Mouse (Mus musculus): ENCODE data around the gene Cep112. TPM values are rescaled to one million over a fixed set of nuclear protein-coding genes. Genes with fewer than 3 reads are reported as not detected.

Cep112 gene
- total RNA-seq, 2 experiments from 2014 or later, result 3.9 to 5.9 TPM

DNA sequence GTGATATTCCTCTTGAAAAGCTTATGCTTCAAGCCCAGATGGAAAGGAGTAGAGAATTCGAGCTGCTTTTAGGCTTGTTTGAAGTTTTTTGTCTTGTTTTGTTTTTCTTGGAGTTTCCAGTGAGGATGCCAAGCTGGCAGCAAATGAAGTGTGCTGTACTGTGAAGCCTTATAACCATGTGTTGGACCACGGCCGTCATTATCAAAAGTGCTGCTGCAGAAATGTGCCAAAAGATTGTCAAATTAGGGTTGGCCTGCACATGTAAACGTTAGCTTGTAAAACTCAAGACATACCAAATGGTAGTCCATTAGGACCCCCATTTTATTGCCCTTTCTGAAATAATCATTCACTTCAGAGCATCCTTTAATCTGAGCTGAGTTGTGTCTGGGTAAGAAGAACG, 137.1 kb downstream of the Cep112 start:
- intact Hi-C loops (cut with DNase I; ENCODE audit: low total_unique reads), result no loop called here
- DNase-seq, result no peak

DNA sequence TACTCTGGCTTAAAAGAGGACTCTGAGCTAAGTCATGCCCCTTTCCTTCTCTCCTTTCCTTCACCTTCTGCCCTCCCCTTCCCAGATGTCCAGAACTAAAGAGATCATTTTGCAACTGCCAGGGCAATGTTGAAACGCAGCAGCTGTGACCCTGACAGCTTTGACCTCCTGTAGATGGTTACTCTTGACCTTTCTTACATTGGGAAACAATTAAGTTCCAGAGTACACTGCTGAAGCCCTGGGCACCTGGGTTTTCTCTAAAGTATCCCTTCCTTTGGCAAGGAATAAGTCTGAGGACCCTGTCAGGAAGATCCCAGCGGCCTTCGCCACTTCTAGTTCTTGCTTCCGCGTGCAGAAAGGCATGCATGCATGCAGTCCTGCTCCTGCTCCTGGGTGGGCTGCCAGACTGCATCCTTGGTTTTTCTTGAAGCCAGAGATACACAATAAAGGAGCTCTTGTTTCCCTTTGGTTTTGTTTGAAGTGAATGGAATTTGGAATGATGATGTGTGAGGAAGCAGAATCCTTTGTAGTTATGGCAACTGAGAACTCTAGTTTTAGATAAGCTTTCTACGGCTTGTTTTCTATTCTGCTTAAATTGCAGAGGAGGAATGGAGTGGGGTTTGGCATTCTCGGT, 161.7 kb downstream of the Cep112 start:
- no peak for DNase-seq
- intact Hi-C loops (cut with DNase I; ENCODE audit: low total_unique reads), result no loop called here

DNA sequence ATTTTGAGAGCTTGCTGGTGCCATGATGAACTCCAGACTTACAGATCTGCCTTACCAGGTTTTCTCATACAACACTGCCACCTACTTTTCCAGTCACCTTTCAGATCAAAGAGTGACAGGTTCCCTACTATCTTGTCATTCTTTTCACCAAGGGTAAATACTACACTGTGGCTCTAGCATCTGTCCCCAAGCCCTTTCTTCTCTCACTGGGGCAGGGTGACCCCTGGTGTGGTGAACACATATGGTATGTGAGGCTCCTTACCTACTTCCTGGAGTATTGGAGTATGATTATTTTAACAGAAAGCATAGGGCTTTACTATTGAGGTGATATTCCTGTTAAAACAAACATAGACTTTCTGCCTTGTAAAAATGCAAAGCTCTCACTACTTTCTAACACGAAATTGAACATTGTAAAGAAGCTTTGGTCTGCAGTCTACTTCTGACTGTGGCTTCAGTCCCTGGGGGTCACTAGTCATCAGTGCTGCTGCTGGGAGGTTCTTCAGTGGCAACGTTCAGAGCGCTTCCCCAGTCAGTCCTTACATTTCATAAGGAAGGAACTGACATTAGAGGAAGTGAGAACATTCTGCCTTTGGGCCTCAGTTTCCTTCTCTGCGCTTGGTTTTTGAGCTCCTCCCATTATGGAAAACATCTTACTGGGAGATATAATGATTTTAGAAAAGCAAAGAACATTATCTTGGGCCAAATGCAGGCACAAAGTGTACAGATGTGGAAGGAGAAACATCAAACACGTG, 168.4 kb downstream of the Cep112 start:
- intact Hi-C loops (cut with DNase I; ENCODE audit: low total_unique reads), result no loop called here
- no peak for DNase-seq

DNA sequence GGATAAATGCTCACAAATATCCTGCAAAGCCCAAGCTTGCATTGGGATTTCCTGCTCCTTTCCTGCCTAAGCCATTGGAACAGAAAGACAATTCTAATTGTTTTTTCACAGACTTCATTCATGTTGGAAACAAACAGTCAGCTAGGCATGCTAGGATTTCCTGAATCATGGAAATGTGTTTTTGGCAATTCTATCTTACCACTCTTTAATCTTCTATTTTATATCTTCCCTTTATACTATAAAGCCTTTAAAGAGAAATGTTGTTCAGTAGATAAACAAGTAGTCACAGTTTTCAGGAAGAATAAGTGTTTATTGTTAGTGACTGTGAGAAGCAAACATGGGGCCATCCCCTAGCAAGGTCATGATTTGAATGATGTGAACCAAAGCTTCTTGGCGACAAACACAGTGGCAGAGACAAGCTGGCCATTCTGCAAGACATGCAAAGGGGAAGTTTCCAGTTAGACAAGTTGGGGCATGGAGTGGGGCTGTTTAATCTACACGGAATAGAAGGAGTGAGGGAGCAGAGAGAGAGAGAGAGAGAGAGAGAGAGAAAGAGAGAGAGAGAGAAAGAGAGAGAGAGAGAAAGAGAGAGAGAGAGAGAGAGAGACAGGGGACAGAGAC, 169.1 kb downstream of the Cep112 start:
- no peak for DNase-seq
- intact Hi-C loops (cut with DNase I; ENCODE audit: low total_unique reads), result no loop called here

DNA sequence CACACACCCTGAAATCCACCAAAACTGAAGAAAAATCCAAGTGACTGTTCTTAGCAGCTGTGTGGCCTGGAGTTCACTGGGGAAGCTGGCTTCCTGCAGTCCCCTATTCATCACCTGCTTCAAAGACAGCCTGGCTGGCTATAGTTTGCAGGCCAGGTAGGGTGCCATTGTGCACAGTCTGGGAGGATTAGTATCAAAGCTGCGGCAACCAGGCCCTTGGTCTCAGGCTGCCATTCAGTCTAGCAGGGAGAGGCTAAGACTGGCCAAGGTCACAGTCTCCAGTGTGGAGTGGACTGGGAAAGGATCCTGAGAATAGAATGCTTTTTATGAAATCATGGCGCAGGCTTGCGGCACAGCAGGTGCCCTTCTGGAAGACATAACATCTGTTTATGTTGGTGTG, 180.3 kb downstream of the Cep112 start:
- intact Hi-C loops (cut with DNase I; ENCODE audit: low total_unique reads), result no loop called here
- DNase-seq, result no peak

DNA sequence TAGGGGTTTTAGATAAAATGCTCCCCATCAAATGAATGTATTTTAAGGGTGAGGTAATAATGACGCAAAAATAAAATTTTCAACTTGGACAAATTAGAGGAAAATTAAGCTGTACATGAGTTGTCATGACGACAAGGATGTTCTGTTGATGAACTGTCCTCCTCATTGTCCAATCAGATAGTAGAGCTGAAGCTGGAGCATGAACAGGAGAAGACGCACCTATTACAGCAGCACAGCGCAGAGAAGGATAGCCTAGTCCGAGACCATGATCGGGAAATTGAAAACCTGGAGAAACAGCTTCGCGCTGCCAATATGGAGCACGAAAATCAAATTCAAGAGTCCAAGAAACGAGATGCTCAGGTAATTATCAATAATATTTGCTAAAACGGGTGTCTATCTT, 181.0 kb downstream of the Cep112 start:
- DNase-seq, result no peak
- intact Hi-C loops (cut with DNase I; ENCODE audit: low total_unique reads), result no loop called here

DNA sequence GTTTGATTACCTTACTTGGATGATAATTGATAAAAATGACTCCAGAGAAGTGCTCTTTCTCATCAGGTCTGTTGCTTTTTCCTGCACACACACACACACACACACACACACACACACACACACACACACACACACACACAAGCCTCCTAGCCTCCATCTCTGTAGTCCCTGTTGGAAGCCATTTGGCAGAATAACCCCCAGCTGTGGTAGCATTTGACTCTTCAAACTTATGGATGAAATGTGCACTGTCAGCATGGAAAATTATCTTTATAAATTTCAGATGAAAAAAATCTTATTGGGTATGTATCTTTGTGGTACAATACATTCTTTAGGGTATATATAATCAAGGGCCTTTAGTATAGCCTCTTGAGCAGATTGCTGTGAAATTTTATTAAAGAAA, 181.8 kb downstream of the Cep112 start:
- intact Hi-C loops (cut with DNase I; ENCODE audit: low total_unique reads), result no loop called here
- no peak for DNase-seq

DNA sequence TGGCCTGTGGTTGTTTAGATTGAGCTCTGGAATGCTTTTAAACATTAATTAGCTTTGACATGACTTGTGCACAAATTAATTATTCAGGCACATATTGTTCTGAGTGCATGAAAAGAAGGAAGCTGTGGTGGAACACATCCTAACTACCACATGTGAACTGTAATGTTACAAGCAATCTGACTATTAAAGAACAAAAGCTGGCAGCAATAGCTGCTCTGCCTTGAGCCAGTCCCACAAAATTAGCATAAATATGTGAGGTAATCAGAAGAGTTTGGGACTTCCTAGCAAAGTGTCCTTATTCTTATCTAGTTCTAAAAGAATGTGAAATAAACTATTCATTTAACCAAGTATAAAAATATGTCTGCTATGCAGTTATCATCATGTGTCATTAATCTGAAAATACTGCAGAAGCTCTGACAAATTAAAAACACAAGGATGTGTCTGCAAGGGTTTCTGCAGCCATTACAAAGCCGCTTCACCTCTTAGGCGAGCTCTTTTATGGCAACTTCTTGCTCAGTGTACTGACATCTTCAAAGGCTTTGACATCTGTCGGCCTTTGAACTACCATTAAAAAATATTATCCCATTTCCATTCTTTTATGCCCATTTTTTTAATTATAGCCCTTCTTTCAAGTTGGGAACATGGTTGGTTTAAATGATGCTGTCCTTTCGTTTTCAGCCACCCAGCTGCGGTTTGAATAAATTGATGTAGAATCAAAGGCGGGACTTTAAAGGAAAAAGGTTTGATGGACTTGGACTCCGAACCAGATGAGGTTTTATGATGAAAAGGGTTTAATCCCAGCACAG, 195.8 kb downstream of the Cep112 start:
- no peak for DNase-seq
- intact Hi-C loops (cut with DNase I; ENCODE audit: low total_unique reads), result no loop called here

DNA sequence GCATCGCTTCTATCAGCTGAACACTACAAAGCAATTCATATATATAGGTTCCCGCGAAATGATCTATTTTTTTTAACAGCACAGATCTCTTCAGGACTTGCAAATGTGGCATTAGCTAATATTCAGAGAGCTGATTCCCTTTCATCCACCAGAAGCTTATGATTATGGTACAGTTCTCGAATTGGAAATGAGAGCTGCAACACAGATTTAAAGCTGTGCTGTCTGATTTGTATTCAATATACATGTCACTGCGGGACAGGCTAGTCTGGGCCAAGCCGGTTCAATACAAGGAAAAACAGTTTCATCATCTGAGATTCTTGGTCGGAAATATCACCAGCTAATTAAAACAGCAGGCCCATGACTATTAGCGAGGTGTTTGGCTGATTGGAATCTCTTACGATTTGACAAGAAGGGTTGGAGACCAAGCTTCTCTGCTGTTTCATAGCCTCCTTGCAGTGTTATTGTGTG, 196.5 kb downstream of the Cep112 start:
- intact Hi-C loops (cut with DNase I; ENCODE audit: low total_unique reads), result no loop called here
- DNase-seq, result no peak

DNA sequence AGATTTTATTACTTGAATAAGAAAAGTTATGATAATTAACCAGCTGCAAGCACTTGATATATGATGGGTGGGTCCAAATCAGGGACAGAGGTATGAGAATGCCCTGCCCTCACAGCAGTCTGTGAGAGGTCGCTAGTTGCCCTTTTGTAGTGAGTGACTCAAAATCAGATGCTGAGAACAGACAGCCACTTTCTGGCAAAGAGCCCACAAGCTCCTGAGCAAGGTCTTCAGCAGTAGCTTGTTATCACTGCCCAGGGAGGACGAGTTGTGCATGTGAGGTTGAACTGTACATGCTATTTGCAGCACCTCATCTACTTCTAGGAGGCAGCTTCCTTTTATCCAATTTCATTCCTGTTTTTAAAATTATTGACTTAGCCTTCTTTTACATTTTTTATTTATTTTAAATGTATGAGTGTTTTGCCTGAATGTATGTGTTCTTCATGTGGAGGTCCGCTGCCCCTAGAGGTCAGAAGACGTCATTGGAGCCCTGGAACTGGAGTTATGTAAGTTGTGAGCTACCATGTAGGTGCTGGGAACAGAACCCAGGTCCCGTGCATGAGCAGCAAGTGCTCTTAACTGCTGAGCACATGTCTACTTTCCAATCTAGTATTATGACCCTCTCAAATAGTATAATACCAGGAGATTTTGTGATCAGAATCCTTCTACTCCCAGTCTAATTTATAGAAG, 200.7 kb downstream of the Cep112 start:
- intact Hi-C loops (cut with DNase I; ENCODE audit: low total_unique reads), result no loop called here
- DNase-seq, result no peak

DNA sequence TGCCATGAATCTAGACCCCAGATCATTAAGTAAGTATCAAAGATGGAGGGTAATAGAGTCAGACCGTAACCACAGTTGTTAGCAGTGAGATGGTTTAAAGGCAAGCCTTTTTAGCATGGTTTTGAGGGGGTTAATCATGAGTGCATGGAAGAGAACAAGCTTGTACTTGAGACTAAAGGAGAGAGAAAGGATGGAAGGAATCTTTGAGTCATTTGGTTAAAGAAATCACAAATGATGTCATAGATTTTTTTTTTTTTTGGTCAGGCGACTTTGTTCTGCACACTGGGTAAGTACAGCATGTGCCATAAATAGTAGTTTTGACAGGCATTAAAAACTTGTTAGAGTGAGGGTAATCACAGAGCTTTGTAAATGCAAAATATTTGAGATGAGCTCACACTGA, 212.8 kb downstream of the Cep112 start:
- no peak for DNase-seq
- intact Hi-C loops (cut with DNase I; ENCODE audit: low total_unique reads), result no loop called here

DNA sequence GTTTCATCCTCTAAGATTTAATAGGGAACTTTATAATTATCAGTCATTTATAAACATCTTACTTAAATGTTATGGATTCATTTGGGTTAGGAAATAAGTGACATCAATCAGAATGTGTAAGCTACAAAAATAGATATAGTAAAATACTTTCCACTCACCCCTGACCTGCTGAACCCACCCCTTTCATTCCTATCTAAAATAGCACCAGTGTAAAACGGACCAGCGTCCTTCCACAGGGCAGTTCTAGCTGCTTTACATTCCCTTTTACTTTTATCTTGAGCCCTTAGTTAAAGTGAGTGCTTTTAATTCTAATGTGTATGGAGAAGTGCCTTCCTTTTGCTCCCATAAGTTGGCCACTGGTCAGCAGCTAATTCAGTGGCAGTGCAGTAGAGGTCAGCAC, 230.6 kb downstream of the Cep112 start:
- DNase-seq, result no peak
- intact Hi-C loops (cut with DNase I; ENCODE audit: low total_unique reads), result no loop called here

DNA sequence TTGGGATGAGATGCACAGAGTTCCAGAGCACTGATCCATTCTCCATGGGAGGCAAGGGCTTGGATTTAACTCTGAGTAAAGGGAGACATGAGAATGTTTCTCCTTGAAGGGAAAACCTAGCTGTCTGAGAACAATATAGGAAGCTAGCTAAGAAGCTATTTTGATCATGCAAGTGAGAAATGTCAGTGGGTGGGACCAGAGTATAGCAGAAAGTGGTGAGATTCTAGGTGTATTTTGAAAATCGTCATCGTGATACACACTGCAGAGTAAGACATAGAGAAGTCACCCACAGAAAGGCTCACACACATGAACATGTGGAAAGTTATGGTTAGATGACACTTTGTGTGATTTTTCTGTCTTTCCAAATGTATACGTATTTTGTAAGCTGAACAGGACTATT, 257.0 kb downstream of the Cep112 start:
- no peak for DNase-seq
- intact Hi-C loops (cut with DNase I; ENCODE audit: low total_unique reads), result no loop called here

DNA sequence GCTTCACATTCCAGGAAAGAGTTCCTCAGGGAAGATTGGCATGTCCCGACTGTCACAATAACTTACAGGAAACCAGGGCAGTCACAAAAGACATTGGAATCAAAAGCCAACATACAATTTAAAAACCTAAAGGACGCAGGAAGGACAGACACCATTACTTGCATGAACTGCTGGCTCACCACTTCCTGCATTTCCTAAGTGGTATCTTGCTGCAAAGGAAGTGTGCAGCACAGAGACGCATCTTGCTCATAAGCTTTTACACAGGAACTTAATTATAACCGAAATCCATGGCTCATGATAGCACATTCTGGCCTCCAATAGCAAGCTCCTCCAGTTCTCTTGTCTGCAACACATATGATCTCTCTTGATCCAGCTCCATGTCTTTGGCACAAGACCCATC, 271.6 kb downstream of the Cep112 start:
- no peak for DNase-seq
- intact Hi-C loops (cut with DNase I; ENCODE audit: low total_unique reads), result no loop called here

DNA sequence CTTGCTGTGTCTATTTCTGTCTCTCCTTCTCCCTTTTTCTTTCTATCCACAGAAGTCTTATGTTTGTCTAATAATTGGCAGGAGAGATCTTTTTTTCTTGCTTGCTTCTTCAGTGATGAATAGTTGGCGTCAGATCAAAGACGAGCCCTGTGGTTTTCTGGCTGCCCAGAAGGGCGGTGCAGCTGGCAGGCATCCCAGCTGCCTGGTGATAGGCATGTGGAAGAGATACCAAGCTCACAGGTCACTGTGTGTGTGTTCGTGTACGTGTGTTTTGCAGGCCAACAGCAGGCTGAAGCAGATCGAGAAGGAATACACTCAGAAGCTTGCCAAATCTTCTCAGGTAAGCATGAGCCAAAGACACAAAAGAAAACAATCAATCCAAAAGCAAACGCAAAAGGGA, 327.3 kb downstream of the Cep112 start:
- DNase-seq, result peak; percentile 54
- intact Hi-C loops (cut with DNase I; ENCODE audit: low total_unique reads), result no loop called here

DNA sequence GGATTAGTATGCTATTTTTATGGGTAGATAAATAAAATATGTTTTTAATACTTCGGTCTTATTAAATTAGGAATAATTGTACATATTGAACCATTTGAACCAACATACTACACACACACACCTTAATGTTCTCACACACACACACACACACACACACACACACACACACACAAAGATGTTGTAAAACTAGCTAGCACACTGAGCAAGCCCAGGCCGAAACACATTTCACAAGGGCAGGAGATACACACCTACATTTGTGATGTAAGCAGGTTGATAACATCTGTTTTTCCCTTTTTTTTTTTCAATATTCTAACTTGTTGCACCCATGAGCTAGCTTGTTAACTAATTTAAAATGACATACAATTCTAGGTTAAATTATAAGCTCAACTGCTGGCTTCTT, 327.8 kb downstream of the Cep112 start:
- intact Hi-C loops (cut with DNase I; ENCODE audit: low total_unique reads), result no loop called here
- DNase-seq, result no peak

DNA sequence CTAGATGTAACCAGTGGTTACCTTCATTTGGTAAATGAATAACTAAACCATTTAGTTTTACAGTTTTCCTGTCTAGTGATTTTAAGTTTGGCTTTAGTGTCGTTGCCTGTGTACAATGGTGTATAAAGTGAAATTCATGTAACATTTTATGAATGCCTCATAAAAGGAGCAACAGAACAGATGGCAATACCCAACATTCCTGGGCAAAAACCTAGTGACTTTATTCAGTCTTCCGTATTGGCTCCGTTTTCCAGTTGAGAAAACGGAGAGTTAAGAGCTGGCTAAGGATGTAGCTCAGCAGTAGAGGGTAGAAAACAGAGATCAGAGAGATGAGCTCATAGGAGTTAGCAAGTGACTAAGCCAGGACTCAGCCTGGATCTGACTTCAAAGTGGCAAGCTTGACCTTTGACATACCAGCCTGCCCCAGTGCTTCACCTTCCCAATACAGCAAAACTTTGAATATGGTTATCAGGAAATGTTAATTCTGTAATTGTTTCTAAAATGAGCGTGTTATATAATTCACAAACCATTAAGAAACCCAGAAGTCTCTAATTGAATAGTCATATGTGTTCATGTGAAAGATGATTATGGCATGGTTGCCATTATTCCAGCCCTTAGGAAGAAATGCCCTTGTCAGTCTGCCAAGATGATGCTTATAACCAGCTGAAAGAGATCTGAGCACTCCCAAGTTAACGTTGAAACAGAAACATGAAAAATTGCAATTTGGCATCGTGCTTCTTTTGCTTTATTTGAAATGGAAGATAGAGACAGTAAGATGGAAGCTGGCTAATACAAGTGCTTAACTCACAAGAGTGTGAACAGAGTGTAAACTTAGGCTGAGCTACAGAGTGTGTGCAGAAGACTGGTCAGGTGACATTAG, 328.6 kb downstream of the Cep112 start:
- DNase-seq, result no peak
- intact Hi-C loops (cut with DNase I; ENCODE audit: low total_unique reads), result no loop called here

DNA sequence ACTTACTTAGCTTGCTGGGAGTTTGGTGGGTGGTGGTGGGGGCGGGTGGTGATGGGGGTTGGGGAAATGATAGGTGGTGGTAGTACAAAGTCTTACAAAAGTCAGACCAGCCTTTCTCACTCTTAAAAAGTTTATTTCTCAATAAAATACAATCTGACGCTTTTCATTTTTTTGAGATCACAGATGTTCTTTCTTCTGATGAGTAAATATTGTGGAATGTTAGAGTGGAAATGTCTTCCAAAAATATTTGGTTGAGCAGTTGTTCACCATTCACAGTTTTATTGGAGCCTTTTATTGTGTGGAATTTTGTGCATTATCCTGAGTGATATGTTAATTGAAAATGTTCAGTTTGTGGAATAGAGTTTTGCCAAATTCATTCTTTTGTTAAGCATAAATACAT, 332.2 kb downstream of the Cep112 start:
- intact Hi-C loops (cut with DNase I; ENCODE audit: low total_unique reads), result no loop called here
- no peak for DNase-seq

Data from gastrocnemius, postnatal 14 days (tissue).